Mouse (Mus musculus): ENCODE data around the gene Smarca5. TPM values are rescaled to one million over a fixed set of nuclear protein-coding genes. Genes with fewer than 3 reads are reported as not detected.

Smarca5 gene
- polyA plus RNA-seq, 1 experiment, result 14.7 TPM

DNA sequence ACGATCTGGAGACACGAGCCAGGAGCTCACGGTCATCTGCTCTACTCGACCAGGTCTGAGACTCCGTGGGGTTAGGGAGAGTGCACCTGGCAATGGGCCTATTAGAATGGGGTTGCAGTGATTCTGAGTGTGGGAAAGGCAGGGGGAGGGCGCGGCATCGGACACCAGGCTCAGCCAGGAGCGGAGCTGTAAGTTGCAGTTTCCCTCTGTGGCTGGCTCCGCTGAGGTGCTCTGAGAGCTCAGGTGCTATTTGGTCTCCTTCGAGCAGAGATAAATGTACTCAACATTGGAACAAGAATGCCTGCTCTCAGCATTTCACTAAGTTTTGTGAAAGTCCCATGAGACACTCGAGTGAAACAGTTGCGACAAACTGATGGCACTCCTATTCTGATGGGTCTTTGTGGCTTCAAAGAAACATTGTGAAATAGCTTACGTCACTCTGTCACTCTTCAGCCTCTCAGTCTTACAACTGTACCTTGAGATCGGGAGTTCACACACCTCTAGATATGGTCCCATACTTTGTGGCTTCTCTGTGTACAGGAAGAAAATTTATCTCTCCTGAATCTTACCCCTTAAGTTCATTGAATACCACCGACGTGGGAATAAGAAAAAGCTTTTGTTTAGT lies 69.9 kb downstream of the Smarca5 start:
- no peak for DNase-seq (ENCODE audit: low spot score)

DNA sequence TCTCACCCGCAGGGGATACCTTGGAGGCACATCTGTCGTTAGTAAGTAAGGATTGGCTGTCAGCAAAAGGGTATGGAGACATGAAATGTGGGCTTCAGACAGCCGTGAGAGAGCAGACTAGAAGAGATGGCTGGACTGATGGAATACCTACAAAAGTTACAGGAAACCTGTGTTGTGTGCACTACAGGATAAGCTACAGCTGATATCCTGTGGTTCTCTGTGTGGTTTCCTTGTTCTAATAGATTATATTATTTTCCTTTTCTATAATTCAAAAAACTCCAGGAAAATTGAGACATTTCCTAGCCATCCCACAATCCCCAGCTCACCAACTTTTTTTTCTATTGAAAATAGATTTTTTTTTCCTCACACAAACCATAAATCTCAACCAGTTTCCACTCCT lies 75.8 kb downstream of the Smarca5 start:
- DNase-seq (ENCODE audit: low spot score), result no peak

DNA sequence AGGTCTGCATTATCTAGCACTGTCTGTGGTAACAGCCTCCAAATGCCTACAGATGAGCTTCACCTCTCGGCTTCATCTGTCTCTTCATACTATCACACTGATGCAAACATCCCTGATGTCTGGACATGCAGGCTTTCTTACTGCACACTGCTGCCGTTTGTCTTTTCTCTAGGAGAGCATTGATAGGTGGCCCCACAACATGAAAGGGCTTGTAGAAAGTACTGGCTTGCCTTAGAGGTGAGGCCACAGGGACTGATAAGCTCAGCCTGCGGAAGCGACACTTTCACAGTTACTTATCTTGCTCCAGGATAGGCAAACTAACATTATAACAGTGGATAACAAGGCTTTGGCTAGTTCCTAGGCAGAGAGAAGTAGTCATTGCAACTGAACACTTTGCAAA lies 78.2 kb downstream of the Smarca5 start:
- DNase-seq (ENCODE audit: low spot score), result no peak

DNA sequence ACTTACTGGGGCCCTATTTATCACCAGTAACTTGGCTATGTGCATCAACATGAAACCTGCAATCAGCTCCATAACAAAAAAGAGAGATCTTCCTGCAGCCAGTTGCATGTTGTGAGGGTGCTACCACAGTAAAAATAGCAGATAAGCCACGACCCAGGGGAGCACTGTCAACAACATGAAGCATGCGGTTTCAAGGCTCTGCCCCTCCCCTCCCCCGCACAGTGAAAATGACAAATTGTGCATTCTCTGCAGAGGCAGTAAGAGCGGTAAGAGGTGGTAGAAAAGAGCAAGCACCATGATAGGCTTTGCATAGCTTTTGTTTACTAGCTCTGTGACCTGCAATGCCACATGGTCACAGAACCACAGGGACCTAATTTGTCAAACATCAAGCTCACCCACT lies 81.7 kb downstream of the Smarca5 start:
- no peak for DNase-seq (ENCODE audit: low spot score)

Other genes with a start within 250 kb of the Smarca5 start
- 0.17 and 0.21 TPM in 2 replicates for gene Gypa, start 245.7 kb downstream of the Smarca5 start, polyA plus RNA-seq (2012; rRNA removed)
- 0.01 TPM in 2 replicates for gene Frem3, start 128.4 kb downstream of the Smarca5 start, polyA plus RNA-seq (2012; rRNA removed)
- 23.9 and 28.0 TPM in 2 replicates for gene Gab1, start 141.0 kb upstream of the Smarca5 start, polyA plus RNA-seq (2012; rRNA removed)

Data from urinary bladder, adult 2 months (tissue).